Mouse (Mus musculus) neural tube, embryonic 14.5 days (tissue): ENCODE results near the gene Pcmtd2. TPM values are rescaled to one million over a fixed set of nuclear protein-coding genes. Genes with fewer than 3 reads are reported as not detected.

Experiments used
- ATAC-seq: fragments of 200-750 bp; cut with Nextera tagmentation; 2 replicates; pipeline ENCODE4 v1.8.0; 2017; ENCODE audit warnings: low read depth, mild to moderate bottlenecking, moderate TSS enrichment, moderate library complexity
- H3K27ac ChIP-seq: fragments of 300-500 bp; sonication (generic); 2 replicates; pipeline ENCODE4 v1.5.1; 2014; ENCODE audit warnings: low read depth, mild to moderate bottlenecking, control low read depth, low read length, moderate library complexity, mixed read lengths
- H3K27me3 ChIP-seq: fragments of 300-500 bp; sonication (generic); 2 replicates; pipeline ENCODE4 v1.6.1; 2014; ENCODE audit warnings: low read length; ENCODE audit not compliant: control insufficient read depth, insufficient read depth
- H3K36me3 ChIP-seq: fragments of 300-500 bp; sonication (generic); 2 replicates; pipeline ENCODE4 v1.6.1; 2014; ENCODE audit warnings: low read length, mixed read lengths; ENCODE audit not compliant: control insufficient read depth, insufficient read depth
- H3K4me1 ChIP-seq: fragments of 300-500 bp; sonication (generic); 2 replicates; pipeline ENCODE4 v1.6.1; 2014; ENCODE audit warnings: low read length; ENCODE audit not compliant: control insufficient read depth, insufficient read depth
- H3K4me2 ChIP-seq: fragments of 300-500 bp; sonication (generic); 2 replicates; pipeline ENCODE4 v1.6.1; 2014; ENCODE audit warnings: mild to moderate bottlenecking, low read depth, low read length, control low read depth
- H3K4me3 ChIP-seq: fragments of 300-500 bp; sonication (generic); 2 replicates; pipeline ENCODE4 v1.5.1; 2014; ENCODE audit warnings: low read depth, low read length, control low read depth, mixed read lengths
- H3K9ac ChIP-seq: fragments of 300-500 bp; sonication (generic); replicated peaks from 2 replicates; pipeline ENCODE4 v1.6.1; 2014; ENCODE audit warnings: low read depth, mild to moderate bottlenecking, control low read depth, low read length, mixed read lengths
- H3K9me3 ChIP-seq: fragments of 300-500 bp; sonication (generic); 2 replicates; pipeline ENCODE4 v1.6.1; 2016; ENCODE audit warnings: low read length; ENCODE audit not compliant: control insufficient read depth
- WGBS: fragments of 180-500 bp; shearing (Covaris S2); extraction: QIAGEN DNeasy Blood & Tissue Kit; methylation state at CpG from one replicate; pipeline ENCODE4 v1.1.7; 2014; 5-methylcytosine and 5-hydroxymethylcytosine counted together
- polyA plus RNA-seq: library from polyadenylated mRNA; unstranded; fragments of >200 nt; fragmentation: Nextera tagmentation; extraction: Ambion mirVana; gene quantifications from 2 replicates; pipeline ENCODE4 v1.2.1, GENCODE M21; 2014

Pcmtd2 gene
- polyA plus RNA-seq, 1 experiment from 2014 or later, result 30.6 TPM

DNA sequence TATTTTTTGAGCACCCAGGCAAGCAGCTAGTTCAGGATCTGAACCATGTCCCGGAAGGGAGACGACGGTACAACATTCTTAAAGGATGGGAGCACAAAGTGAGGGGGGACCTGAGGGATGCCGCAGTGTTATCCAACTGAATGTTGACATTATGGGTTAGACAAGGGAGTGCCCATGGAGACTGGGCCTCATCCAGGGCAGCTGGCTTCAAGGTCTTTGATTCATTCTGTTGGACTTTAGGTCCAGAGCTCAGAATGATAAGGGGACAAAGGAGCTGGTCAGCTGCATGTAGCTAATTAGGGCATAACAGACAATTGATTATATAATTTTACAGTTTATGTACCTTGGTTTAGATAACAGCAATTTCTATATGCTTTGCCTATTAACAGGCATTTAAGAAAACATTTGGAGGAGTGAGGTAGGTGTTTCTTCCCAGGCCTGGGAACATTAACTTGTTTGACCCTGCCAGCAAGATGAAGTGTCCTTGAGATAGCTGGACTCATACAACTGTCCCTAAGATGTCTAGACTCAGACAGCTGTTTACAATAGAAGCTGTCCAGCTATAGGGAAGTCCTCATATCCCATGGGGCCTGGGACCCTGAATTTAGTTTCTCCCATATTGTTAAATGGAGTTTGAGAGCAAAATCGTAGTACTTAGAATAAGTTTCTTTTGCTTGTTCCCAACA lies 8.2 kb downstream of the Pcmtd2 start:
- peaks cover 37% of the 10 kb centered on the region for H3K36me3 ChIP-seq
- H3K9ac ChIP-seq, result no peak overlapping the region
- no peak overlapping the region for H3K4me3 ChIP-seq
- no peaks in the 10 kb centered on the region for H3K9me3 ChIP-seq
- 92% methylated on average over 5 of the region's 5 CpGs for WGBS
- no peak for ATAC-seq
- no peaks in the 10 kb centered on the region for H3K4me1 ChIP-seq
- no peak overlapping the region for H3K4me2 ChIP-seq
- H3K27me3 ChIP-seq, result no peaks in the 10 kb centered on the region
- no peak overlapping the region for H3K27ac ChIP-seq

DNA sequence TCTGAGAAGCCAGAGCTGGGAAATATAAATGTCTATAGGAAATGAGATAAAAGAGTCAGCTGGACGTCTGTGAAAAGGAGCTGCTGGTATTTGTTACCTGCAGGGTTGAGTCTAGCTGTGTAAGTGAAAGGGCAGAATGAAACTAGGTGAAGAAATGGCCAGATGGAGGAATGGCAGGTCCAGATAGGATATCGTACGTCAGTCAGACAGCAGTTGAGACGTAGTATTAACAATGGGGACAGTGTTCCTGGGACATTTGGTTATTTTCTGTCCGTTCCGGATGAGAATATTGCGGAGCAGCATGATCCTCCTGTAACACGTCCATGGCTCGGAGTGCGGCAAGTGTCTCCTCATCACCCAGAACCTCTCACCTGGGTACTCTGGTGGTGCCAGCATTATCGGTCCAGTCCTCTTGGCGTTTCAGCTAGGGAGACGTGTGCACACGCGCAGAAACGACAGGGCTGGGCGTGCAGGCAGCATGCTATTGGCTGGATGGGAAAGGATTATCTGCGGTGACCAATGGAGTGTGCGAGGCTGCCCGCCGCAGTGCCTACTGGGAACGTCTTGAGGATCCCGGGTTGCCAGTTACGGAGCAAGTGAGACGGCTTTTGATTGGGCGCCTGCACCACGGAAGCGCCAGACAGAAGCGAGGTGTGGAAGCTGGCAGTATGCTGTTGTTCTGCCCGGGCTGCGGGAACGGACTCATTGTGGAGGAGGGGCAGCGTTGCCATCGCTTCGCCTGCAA lies 26.3 kb downstream of the Pcmtd2 start, which contains the start of gene Polr3k:
TSS of gene Polr3k (plus strand) at position 547 of the 745 bp plus-strand sequence.
- peak; percentile 100 for ATAC-seq
- Histone ChIP-seq H3K36me3 (peaks cover 11% of the 10 kb centered on the region), H3K4me2 (peak within 1 kb of the TSS; percentile 74), H3K4me3 (peak within 1 kb of the TSS; percentile 61), H3K9me3 (no peaks in the 10 kb centered on the region), H3K27me3 (no peaks in the 10 kb centered on the region), H3K9ac (peak within 1 kb of the TSS; percentile 58), H3K27ac (peak within 1 kb of the TSS; percentile 79), H3K4me1 (peaks cover 12% of the 10 kb centered on the region)
- under 1% methylated on average over 35 of the region's 35 CpGs for WGBS

DNA sequence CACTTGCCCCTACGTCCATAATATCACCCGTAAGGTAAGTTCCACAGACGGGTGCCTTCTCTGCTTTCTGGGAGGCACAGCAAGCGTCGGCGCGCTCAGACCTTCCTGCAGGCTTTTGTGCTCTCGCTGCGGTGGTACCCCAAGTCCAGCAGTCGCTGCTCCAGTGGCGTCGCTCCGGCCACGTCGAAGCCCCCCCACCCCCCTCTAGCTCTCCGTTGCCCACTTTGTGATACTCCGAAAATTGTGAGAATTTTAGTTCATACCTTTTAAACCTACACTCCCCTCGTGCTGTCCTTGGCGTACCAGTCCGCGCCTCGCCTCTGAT lies 26.8 kb downstream of the Pcmtd2 start:
- Histone ChIP-seq H3K4me2 (peak overlapping the region; percentile 74), H3K4me3 (peak overlapping the region; percentile 61), H3K9ac (peak overlapping the region; percentile 58), H3K27me3 (no peaks in the 10 kb centered on the region), H3K36me3 (peaks cover 11% of the 10 kb centered on the region), H3K9me3 (no peaks in the 10 kb centered on the region), H3K27ac (peak overlapping the region; percentile 72), H3K4me1 (peaks cover 12% of the 10 kb centered on the region)
- WGBS, result 0% methylated on average over 22 of the region's 22 CpGs
- peak; percentile 21; the same call in 1 of the 2 replicates for ATAC-seq

DNA sequence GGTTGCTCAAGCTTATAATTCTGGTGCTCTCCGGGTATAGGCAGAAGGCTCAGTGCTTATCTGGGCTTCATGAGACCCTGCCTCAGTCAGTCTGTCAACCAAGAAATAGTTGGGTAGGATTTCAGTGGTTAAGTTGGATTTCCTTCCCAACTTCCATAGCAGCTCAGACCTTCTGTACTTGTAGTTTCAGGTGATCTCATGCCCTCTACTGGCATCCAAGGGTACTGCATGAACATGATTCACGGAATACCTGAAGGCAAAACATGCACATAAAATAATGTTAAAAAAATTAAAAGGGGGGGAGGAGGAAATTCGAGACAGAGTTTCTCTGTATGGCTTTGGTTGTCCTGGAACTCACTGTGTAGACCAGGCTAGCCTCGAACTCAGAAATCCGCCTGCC lies 29.3 kb downstream of the Pcmtd2 start:
- Histone ChIP-seq H3K4me2 (no peak overlapping the region), H3K9me3 (no peaks in the 10 kb centered on the region), H3K27me3 (no peaks in the 10 kb centered on the region), H3K27ac (no peak overlapping the region), H3K4me1 (peaks cover 12% of the 10 kb centered on the region), H3K9ac (no peak overlapping the region), H3K4me3 (no peak overlapping the region), H3K36me3 (peaks cover 11% of the 10 kb centered on the region)
- no peak for ATAC-seq
- WGBS, result 63% methylated on average over 5 of the region's 5 CpGs

DNA sequence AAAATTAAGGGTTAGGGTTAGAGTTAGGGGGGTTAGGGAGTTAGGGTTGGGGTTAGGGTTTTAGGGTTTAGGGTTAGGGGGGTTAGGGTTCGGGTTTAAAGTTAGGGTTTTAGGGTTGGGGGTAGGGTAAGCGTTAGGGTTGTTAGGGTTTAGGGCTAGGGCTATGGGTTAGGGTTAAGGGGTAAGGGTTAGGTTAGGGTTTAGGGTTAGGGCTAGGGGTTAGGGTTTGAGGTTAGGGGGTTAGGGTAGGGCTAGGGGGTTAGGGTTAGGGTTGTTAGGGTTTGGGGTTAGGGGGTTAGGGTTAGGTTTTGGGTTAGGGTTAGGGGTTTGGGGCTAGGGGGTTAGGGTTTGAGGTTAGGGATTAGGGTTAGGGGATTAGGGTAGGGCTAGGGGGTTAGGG lies 33.4 kb downstream of the Pcmtd2 start:
- Histone ChIP-seq H3K4me1 (no peaks in the 10 kb centered on the region; the same call in 1 of the 2 replicates), H3K27ac (no peak overlapping the region), H3K4me3 (no peak overlapping the region), H3K4me2 (no peak overlapping the region), H3K9me3 (no peaks in the 10 kb centered on the region), H3K36me3 (peaks cover 11% of the 10 kb centered on the region), H3K9ac (no peak overlapping the region), H3K27me3 (no peaks in the 10 kb centered on the region)
- 95% methylated on average over 2 of the region's 2 CpGs for WGBS
- ATAC-seq, result no peak

DNA sequence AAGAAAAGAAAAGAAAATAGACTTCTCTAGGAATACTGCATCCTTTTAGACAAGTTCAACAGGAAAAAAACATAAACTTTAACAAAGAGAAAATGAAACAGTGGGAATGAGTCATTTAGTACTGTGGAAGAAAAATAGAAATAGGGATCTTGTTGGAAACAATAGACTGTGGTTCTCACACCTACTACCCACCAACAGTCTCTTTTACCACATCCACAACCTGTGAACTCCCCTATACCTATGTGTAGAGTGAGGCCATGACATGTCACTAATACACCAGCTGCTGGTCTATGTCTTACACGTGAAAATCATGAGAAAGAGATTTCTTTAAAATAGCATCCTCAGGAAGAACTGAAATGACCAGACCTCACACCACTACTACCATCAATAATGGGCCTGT lies 41.2 kb downstream of the Pcmtd2 start:
- Histone ChIP-seq H3K9ac (no peak overlapping the region), H3K4me1 (no peaks in the 10 kb centered on the region), H3K9me3 (no peaks in the 10 kb centered on the region), H3K27ac (no peak overlapping the region), H3K27me3 (no peaks in the 10 kb centered on the region), H3K4me3 (no peak overlapping the region), H3K4me2 (no peak overlapping the region), H3K36me3 (no peaks in the 10 kb centered on the region)
- no peak for ATAC-seq
- WGBS, result 72% methylated on average over 1 of the region's 1 CpGs

DNA sequence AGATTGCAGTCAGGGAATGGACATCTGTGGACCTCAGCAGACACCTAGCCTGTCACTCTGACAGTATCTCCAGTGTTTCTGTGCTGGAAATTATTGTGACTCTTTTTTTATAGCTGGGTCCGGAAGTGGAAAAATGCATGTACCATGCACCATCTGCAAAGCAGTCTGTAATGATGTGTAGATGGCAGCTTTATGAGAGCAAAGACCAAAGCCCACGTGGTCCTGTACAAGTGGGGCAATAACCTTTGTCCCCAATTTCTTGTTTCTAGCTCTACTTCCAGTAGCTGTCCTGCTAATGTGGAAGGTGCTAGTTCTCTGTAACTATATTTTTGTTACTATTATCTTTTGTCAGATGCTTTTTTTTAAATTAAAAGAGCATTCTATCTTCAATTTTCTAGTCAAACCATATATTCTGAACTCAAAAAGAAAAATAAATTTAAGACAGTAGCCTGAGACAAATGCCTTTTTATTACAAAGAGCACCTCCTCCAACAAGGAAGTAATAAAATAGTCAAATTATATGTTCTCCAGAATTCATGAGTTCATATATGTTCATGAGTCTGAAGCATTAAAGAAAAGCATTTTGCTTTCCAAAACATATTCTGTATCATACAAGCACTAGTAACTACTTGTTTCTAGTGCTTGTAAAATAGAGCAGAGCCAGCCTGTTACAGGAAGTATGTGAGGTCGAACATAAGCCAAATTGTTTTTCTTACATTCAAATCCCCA lies 45.5 kb downstream of the Pcmtd2 start:
- H3K9me3 ChIP-seq, result no peaks in the 10 kb centered on the region
- no peak for ATAC-seq

More for the DNA sequence above, 45.5 kb downstream of the Pcmtd2 start:
- H3K4me2 ChIP-seq, result no peak overlapping the region
- no peak overlapping the region for H3K4me3 ChIP-seq
- no peak overlapping the region for H3K9ac ChIP-seq
- WGBS, result 90% methylated on average over 3 of the region's 3 CpGs
- no peak overlapping the region for H3K27ac ChIP-seq
- H3K36me3 ChIP-seq, result no peaks in the 10 kb centered on the region
- no peaks in the 10 kb centered on the region for H3K27me3 ChIP-seq
- H3K4me1 ChIP-seq, result no peaks in the 10 kb centered on the region
